Mouse (Mus musculus) kidney, adult 2 months (tissue): ENCODE results near the gene Ywhaq.

Experiments
- CTCF ChIP-seq: fragments of 200-500 bp; conservative IDR thresholded peaks from 2 replicates; pipeline ENCODE4 v1.5.1; 2011; ENCODE audit warnings: low read depth, mild to moderate bottlenecking, control low read depth, low read length, moderate library complexity, mixed read lengths; ENCODE audit not compliant: insufficient read depth, insufficient read length
- POLR2A ChIP-seq: fragments of 200-500 bp; IDR thresholded peaks from one replicate; pipeline ENCODE4 v1.6.1; 2011; ENCODE audit warnings: low read depth, low read length, control low read depth

GRCm38 (mm10) chr12:21369087-21369410 lies 48.4 kb downstream of the Ywhaq start:
- TF ChIP-seq POLR2A (no peak), CTCF (no peak)
